ENCODE assay signal across 13 mouse cellular contexts in the genomic region with DNA sequence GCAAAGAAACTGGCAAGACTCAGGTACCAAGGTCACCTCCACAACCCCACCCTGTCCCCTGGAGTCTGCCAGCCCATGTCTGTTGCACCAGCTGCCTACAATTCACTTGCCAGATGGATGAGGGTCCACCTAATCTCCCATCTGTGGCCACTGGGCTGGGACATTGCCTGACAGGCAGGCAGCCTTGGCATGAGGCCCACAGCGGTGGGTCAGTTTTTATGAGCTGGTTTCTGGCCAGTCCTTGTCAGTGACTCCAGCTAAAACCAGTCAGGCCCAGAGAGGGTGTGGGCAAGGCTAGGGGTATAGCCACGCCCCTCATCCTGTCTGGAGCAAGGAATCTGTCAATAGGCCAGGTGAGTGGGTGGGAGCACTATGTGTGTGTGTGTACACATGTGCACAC. TPM values are rescaled to one million over a fixed set of nuclear protein-coding genes. Genes with fewer than 3 reads are reported as not detected.
A peak's percentile ranks its signal among the peaks of the same experiment; 100 is the strongest.
DNase-seq lines count a peak whose midpoint lies in the region; ATAC-seq lines count a peak whose summit lies in the region.
"Had no signal": no experiment of that assay in that cellular context is flagged by ENCODE, and none has a peak within 500 bp of the region (broad histone marks: within the 10 kb centered on the region; RNA-seq: fewer than 3 reads in every experiment).

No protein-coding gene starts in this region.

- no peak for DNase-seq in hindbrain, embryonic 14.5 days (ENCODE audit: low spot score)
- DNase-seq in 3T3-L1 (ENCODE audit: low read depth, low spot score), result peak; percentile 52
- DNase-seq in adrenal gland, postnatal 36 days, result peak; percentile 39 to 69
- DNase-seq in kidney, adult 9 months, result peak; percentile 78
- no peak for DNase-seq in spleen, postnatal 4 days (ENCODE audit: low spot score in 2 of 2)
- DNase-seq in Muller cell, postnatal 12 days (ENCODE audit: inconsistent ontology term), result no peak
- DNase-seq: cerebellum, adult 11 months; heart, adult 2 months; lung, postnatal 14 days had no signal

- peaks cover 67% of the 10 kb centered on the region for H3K36me3 ChIP-seq in hindbrain, embryonic 12.5 days
- H3K36me3 ChIP-seq in hindbrain, embryonic 14.5 days (replicated peaks; ENCODE audit: control insufficient read depth, insufficient read depth), result peaks cover 73% of the 10 kb centered on the region

- H3K27me3 ChIP-seq in hindbrain, embryonic 12.5 days, result no peaks in the 10 kb centered on the region
- no peaks in the 10 kb centered on the region for H3K27me3 ChIP-seq in hindbrain, embryonic 14.5 days (ENCODE audit: control insufficient read depth, insufficient read depth, low read length)
- H3K27me3 ChIP-seq: forebrain, embryonic 12.5 days; limb, embryonic 15.5 days had no signal

- ATAC-seq in hindbrain, embryonic 12.5 days (ENCODE audit: low FRiP score), result 0 out of 2 replicates have a peak, but pooled peaks have one; percentile 38
- ATAC-seq in hindbrain, embryonic 14.5 days (ENCODE audit: low FRiP score), result no peak
- no peak for ATAC-seq in erythroid progenitor cell, adult 5-6 weeks (replicated peaks; ENCODE audit: low FRiP score, poor library complexity, severe bottlenecking)

- H3K9ac ChIP-seq in hindbrain, embryonic 12.5 days, result no peak overlapping the region
- H3K9ac ChIP-seq in hindbrain, embryonic 14.5 days, result no peak overlapping the region
- H3K9ac ChIP-seq: forebrain, embryonic 12.5 days; limb, embryonic 15.5 days had no signal

- H3K9me3 ChIP-seq in hindbrain, embryonic 12.5 days (replicated peaks), result no peaks in the 10 kb centered on the region
- H3K9me3 ChIP-seq in hindbrain, embryonic 14.5 days (ENCODE audit: control insufficient read depth, low read length), result no peaks in the 10 kb centered on the region
- H3K9me3 ChIP-seq: forebrain, embryonic 12.5 days; limb, embryonic 15.5 days had no signal

- H3K27ac ChIP-seq in hindbrain, embryonic 12.5 days, result no peak overlapping the region
- H3K27ac ChIP-seq in hindbrain, embryonic 14.5 days, result no peak overlapping the region
- H3K27ac ChIP-seq: forebrain, embryonic 12.5 days; heart, adult 2 months; limb, embryonic 15.5 days had no signal

- WGBS in hindbrain, embryonic 12.5 days, result 84% methylated on average over 2 of the region's 2 CpGs
- WGBS in hindbrain, embryonic 14.5 days, result 83% methylated on average over 2 of the region's 2 CpGs

- H3K4me2 ChIP-seq in hindbrain, embryonic 12.5 days (replicated peaks), result no peak overlapping the region
- no peak overlapping the region for H3K4me2 ChIP-seq in hindbrain, embryonic 14.5 days (replicated peaks)
- H3K4me2 ChIP-seq: forebrain, embryonic 12.5 days; limb, embryonic 15.5 days had no signal

- H3K4me3 ChIP-seq in hindbrain, embryonic 12.5 days, result no peak overlapping the region
- no peak overlapping the region for H3K4me3 ChIP-seq in hindbrain, embryonic 14.5 days (replicated peaks; ENCODE audit: low read length)
- H3K4me3 ChIP-seq: forebrain, embryonic 12.5 days; heart, adult 2 months; limb, embryonic 15.5 days had no signal

- H3K4me1 ChIP-seq in hindbrain, embryonic 12.5 days, result peaks cover 5% of the 10 kb centered on the region; the same call in 1 of the 2 replicates
- H3K4me1 ChIP-seq in hindbrain, embryonic 14.5 days (replicated peaks; ENCODE audit: control insufficient read depth, insufficient read depth, low read length), result no peaks in the 10 kb centered on the region

RNA-seq across cellular contexts. Expression of a gene that starts 8.6 kb away (rescaled TPM):
- polyA plus RNA-seq in hindbrain, embryonic 12.5 days (2016; fragmentation: Nextera tagmentation; extraction: Ambion mirVana), result 24.2 and 24.7 TPM in 2 replicates
- 6.1 and 7.0 TPM in 2 replicates for polyA plus RNA-seq in hindbrain, embryonic 14.5 days (2014; fragmentation: Nextera tagmentation; extraction: Ambion mirVana)
- total RNA-seq in adrenal gland, postnatal 36 days (2021), result under 1 TPM; 0.23 to 0.66 TPM
- not detected in 2 replicates for total RNA-seq in erythroid progenitor cell, adult 5-6 weeks (2015; ENCODE audit: low replicate concordance)
- total RNA-seq in erythroid progenitor cell, adult 5-6 weeks (2017; ENCODE audit: low replicate concordance), result not detected in 2 replicates

RNA-seq across cellular contexts. Expression of a gene that starts 30.4 kb away (rescaled TPM):
- polyA plus RNA-seq in hindbrain, embryonic 12.5 days (2016; fragmentation: Nextera tagmentation; extraction: Ambion mirVana), result 35.8 and 36.1 TPM in 2 replicates
- 32.7 and 33.1 TPM in 2 replicates for polyA plus RNA-seq in hindbrain, embryonic 14.5 days (2014; fragmentation: Nextera tagmentation; extraction: Ambion mirVana)
- total RNA-seq in adrenal gland, postnatal 36 days (2021), result 10 to 100 TPM; 16.0 to 17.7 TPM
- total RNA-seq in erythroid progenitor cell, adult 5-6 weeks (2015; ENCODE audit: low replicate concordance), result 2.5 TPM in 1 of 2 replicates, not detected in the other
- 0.39 TPM in 1 of 2 replicates, not detected in the other for total RNA-seq in erythroid progenitor cell, adult 5-6 weeks (2017; ENCODE audit: low replicate concordance)

RNA-seq across cellular contexts. Expression of a gene that starts 38.7 kb away (rescaled TPM):
- 117 and 127 TPM in 2 replicates for polyA plus RNA-seq in hindbrain, embryonic 12.5 days (2016; fragmentation: Nextera tagmentation; extraction: Ambion mirVana)
- polyA plus RNA-seq in hindbrain, embryonic 14.5 days (2014; fragmentation: Nextera tagmentation; extraction: Ambion mirVana), result 231 and 245 TPM in 2 replicates
- total RNA-seq in adrenal gland, postnatal 36 days (2021), result 100 to 1,000 TPM; 115 to 120 TPM
- total RNA-seq in erythroid progenitor cell, adult 5-6 weeks (2015; ENCODE audit: low replicate concordance), result 84.7 and 109 TPM in 2 replicates
- total RNA-seq in erythroid progenitor cell, adult 5-6 weeks (2017; ENCODE audit: low replicate concordance), result 31.3 and 35.6 TPM in 2 replicates

RNA-seq across cellular contexts. Expression of a gene that starts 55.8 kb away (rescaled TPM):
- polyA plus RNA-seq in hindbrain, embryonic 12.5 days (2016; fragmentation: Nextera tagmentation; extraction: Ambion mirVana), result 162 and 186 TPM in 2 replicates
- polyA plus RNA-seq in hindbrain, embryonic 14.5 days (2014; fragmentation: Nextera tagmentation; extraction: Ambion mirVana), result 204 and 207 TPM in 2 replicates
- total RNA-seq in adrenal gland, postnatal 36 days (2021), result 10 to 100 TPM; 23.6 to 36.2 TPM
- total RNA-seq in erythroid progenitor cell, adult 5-6 weeks (2015; ENCODE audit: low replicate concordance), result 2.5 TPM in 1 of 2 replicates, not detected in the other
- 2.2 TPM in 1 of 2 replicates, not detected in the other for total RNA-seq in erythroid progenitor cell, adult 5-6 weeks (2017; ENCODE audit: low replicate concordance)

Comparison
In these comparisons a context has a peak if more than half of its experiments do, and no peak if none do; other contexts are left out.
1. DNase-seq: peak in 3T3-L1 (single experiment), adrenal gland, postnatal 36 days (2 of 2) and kidney, adult 9 months (single experiment); none in hindbrain, embryonic 14.5 days (single experiment), spleen, postnatal 4 days (0 of 2) and Muller cell, postnatal 12 days (single experiment).
2. RNA of a gene that starts 30.4 kb away (total RNA-seq): 16.0 to 17.7 TPM in adrenal gland, postnatal 36 days; 0.39 to 2.5 TPM in erythroid progenitor cell, adult 5-6 weeks; every median in the first group is over 4 times any median in the second.